Mouse (Mus musculus): Measurements from ENCODE around the gene Gpr179.
"Not testable (repeated sequence)": the region's sequence is repeated elsewhere in the genome, so short reads cannot be mapped to it uniquely, and the experiment has no call there.

DNA sequence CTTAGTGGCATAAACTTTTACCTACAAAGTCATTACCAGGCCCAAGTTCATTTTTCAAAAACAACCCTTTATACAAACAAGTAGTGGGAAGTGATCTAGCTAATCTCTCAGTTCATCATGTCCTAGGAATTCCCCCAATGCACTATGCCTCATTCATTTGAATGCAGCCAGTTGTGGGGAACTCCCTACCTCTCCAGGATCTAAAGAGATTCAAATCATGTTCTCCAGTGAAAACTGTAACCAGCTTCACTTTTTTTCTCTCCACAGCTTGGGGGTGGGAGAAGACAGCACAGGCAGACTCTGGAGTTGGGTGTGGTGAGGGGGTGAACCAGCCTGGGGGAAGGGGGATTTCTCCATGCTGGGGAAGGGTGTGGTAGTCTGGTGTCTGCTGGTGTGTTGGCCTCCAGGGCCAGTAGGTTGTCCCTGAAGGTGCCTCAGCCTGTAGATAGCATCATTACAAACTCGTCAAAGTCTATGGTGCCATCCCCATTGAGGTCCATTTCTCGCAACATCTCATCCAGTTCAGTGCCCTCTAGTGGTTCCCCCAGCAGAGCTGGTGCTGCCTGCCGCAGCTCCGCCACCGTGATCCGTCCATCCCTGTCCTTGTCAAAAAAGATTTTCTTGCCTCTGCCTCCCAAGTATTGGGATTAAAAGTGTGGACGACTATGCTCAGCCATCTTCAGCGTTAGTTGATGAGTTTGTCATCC lies 29.8 kb downstream of the Gpr179 start:
- not testable (repeated sequence) for TF ChIP-seq POLR2A (IDR thresholded peaks at IDR 0.05; ENCODE audit: extremely low read depth, insufficient read depth, low read length); CTCF (IDR thresholded peaks at IDR 0.05; ENCODE audit: low read depth, low read length)
